Mouse (Mus musculus) hindbrain, embryonic 16.5 days (tissue): ENCODE measurements around the gene Fbln7. TPM values are rescaled to one million over a fixed set of nuclear protein-coding genes. Genes with fewer than 3 reads are reported as not detected.
A peak's percentile ranks its signal among the peaks of the same experiment; 100 is the strongest.

Experiments used
- ATAC-seq: fragments of 200-750 bp; cut with Nextera tagmentation; 2 replicates; pipeline ENCODE4 v1.8.0; 2017; ENCODE audit warnings: moderate TSS enrichment, moderate library complexity
- H3K27ac ChIP-seq: fragments of 300-500 bp; sonication (generic); 2 replicates; pipeline ENCODE4 v1.5.1; 2014; ENCODE audit warnings: low read depth, mild to moderate bottlenecking, control low read depth, low read length, moderate library complexity
- H3K27me3 ChIP-seq: fragments of 300-500 bp; sonication (generic); replicated peaks from 2 replicates; pipeline ENCODE4 v1.6.1; 2014; ENCODE audit warnings: low read length; ENCODE audit not compliant: control insufficient read depth, insufficient read depth
- H3K36me3 ChIP-seq: fragments of 300-500 bp; sonication (generic); 2 replicates; pipeline ENCODE4 v1.6.1; 2014; ENCODE audit warnings: mild to moderate bottlenecking, low read length, moderate library complexity, mixed read lengths; ENCODE audit not compliant: control insufficient read depth, insufficient read depth
- H3K4me1 ChIP-seq: fragments of 300-500 bp; sonication (generic); 2 replicates; pipeline ENCODE4 v1.6.1; 2014; ENCODE audit warnings: low read depth, low read length; ENCODE audit not compliant: control insufficient read depth, insufficient read depth
- H3K4me2 ChIP-seq: fragments of 300-500 bp; sonication (generic); 2 replicates; pipeline ENCODE4 v1.6.1; 2014; ENCODE audit warnings: mild to moderate bottlenecking, low read length, control low read depth, moderate library complexity
- H3K4me3 ChIP-seq: fragments of 300-500 bp; sonication (generic); 2 replicates; pipeline ENCODE4 v1.5.1; 2014; ENCODE audit warnings: mild to moderate bottlenecking, low read length, control low read depth, moderate library complexity
- H3K9ac ChIP-seq: fragments of 300-500 bp; sonication (generic); 2 replicates; pipeline ENCODE4 v1.6.1; 2014; ENCODE audit warnings: low read depth, mild to moderate bottlenecking, control low read depth, low read length, moderate library complexity
- H3K9me3 ChIP-seq: fragments of 300-500 bp; sonication (generic); 2 replicates; pipeline ENCODE4 v1.6.1; 2014; ENCODE audit warnings: mild to moderate bottlenecking, low read length, moderate library complexity; ENCODE audit not compliant: control insufficient read depth
- WGBS: fragments of 180-500 bp; shearing (Covaris S2); extraction: QIAGEN DNeasy Blood & Tissue Kit; methylation state at CpG from one replicate; pipeline ENCODE4 v1.1.7; 2014; 5-methylcytosine and 5-hydroxymethylcytosine counted together
- polyA plus RNA-seq: library from polyadenylated mRNA; unstranded; fragments of >200 nt; fragmentation: Nextera tagmentation; extraction: Ambion mirVana; gene quantifications from 2 replicates; pipeline ENCODE4 v1.2.1, GENCODE M21; 2015

The Fbln7 gene
- polyA plus RNA-seq, 1 experiment from 2014 or later: 4.3 TPM

GRCm38 (mm10) chr2:128859861-128860260, 2.9 kb upstream of the Fbln7 start:
- Histone ChIP-seq H3K27me3 (peaks cover 6% of the 10 kb centered on the region; the same call in 1 of the 2 replicates), H3K4me1 (peaks cover 7% of the 10 kb centered on the region), H3K27ac (no peak overlapping the region), H3K9ac (no peak overlapping the region), H3K4me3 (no peak overlapping the region), H3K9me3 (0 out of 2 replicates have a peak, but pooled peaks cover 2% of the 10 kb centered on the region), H3K4me2 (no peak overlapping the region), H3K36me3 (no peaks in the 10 kb centered on the region)
- 61% methylated on average over 3 of the region's 3 CpGs for WGBS
- ATAC-seq: no peak

- Histone ChIP-seq H3K27ac (no peak overlapping the region), H3K9me3 (0 out of 2 replicates have a peak, but pooled peaks cover 2% of the 10 kb centered on the region), H3K4me1 (peaks cover 7% of the 10 kb centered on the region), H3K36me3 (no peaks in the 10 kb centered on the region), H3K27me3 (peaks cover 13% of the 10 kb centered on the region; the same call in 1 of the 2 replicates), H3K4me2 (peak overlapping the region; percentile 96), H3K4me3 (peak overlapping the region; percentile 53), H3K9ac (peak overlapping the region; percentile 72)
- under 1% methylated on average over 36 of the region's 38 CpGs for WGBS
- peak; percentile 92 for ATAC-seq
Observed at GRCm38 (mm10) chr2:128863777-128864331, 1.1 kb downstream of the Fbln7 start.

- Histone ChIP-seq H3K27ac (no peak overlapping the region), H3K4me3 (no peak overlapping the region), H3K27me3 (peaks cover 13% of the 10 kb centered on the region; the same call in 1 of the 2 replicates), H3K4me1 (peaks cover 7% of the 10 kb centered on the region), H3K9me3 (no peaks in the 10 kb centered on the region), H3K36me3 (no peaks in the 10 kb centered on the region), H3K9ac (no peak overlapping the region), H3K4me2 (no peak overlapping the region)
- WGBS: 57% methylated on average over 3 of the region's 3 CpGs
- no peak for ATAC-seq
Observed at GRCm38 (mm10) chr2:128865061-128865460, 2.3 kb downstream of the Fbln7 start.

GRCm38 (mm10) chr2:128871656-128872055, 8.9 kb downstream of the Fbln7 start:
- H3K27me3 ChIP-seq: no peaks in the 10 kb centered on the region
- no peak overlapping the region for H3K9ac ChIP-seq
- 80% methylated on average over 8 of the region's 8 CpGs for WGBS
- H3K4me2 ChIP-seq: no peak overlapping the region
- no peak overlapping the region for H3K4me3 ChIP-seq
- ATAC-seq: no peak
- no peaks in the 10 kb centered on the region for H3K36me3 ChIP-seq
- H3K9me3 ChIP-seq: no peaks in the 10 kb centered on the region
- H3K27ac ChIP-seq: no peak overlapping the region
- H3K4me1 ChIP-seq: no peaks in the 10 kb centered on the region

GRCm38 (mm10) chr2:128872256-128872655, 9.5 kb downstream of the Fbln7 start:
- Histone ChIP-seq H3K9me3 (no peaks in the 10 kb centered on the region), H3K27me3 (no peaks in the 10 kb centered on the region), H3K27ac (no peak overlapping the region), H3K4me1 (no peaks in the 10 kb centered on the region), H3K36me3 (no peaks in the 10 kb centered on the region), H3K4me2 (no peak overlapping the region), H3K9ac (no peak overlapping the region), H3K4me3 (no peak overlapping the region)
- 97% methylated on average over 9 of the region's 9 CpGs for WGBS
- no peak for ATAC-seq

- Histone ChIP-seq H3K27me3 (no peaks in the 10 kb centered on the region), H3K4me1 (no peaks in the 10 kb centered on the region), H3K4me3 (no peak overlapping the region), H3K27ac (no peak overlapping the region), H3K9ac (no peak overlapping the region), H3K36me3 (no peaks in the 10 kb centered on the region), H3K9me3 (no peaks in the 10 kb centered on the region), H3K4me2 (no peak overlapping the region)
- ATAC-seq: no peak
- WGBS: 71% methylated on average over 8 of the region's 8 CpGs
Observed at GRCm38 (mm10) chr2:128875526-128875925, 12.7 kb downstream of the Fbln7 start.

- Histone ChIP-seq H3K9me3 (no peaks in the 10 kb centered on the region), H3K27ac (no peak overlapping the region), H3K4me2 (no peak overlapping the region), H3K9ac (no peak overlapping the region), H3K36me3 (no peaks in the 10 kb centered on the region), H3K4me1 (no peaks in the 10 kb centered on the region), H3K4me3 (no peak overlapping the region), H3K27me3 (no peaks in the 10 kb centered on the region)
- no peak for ATAC-seq
- WGBS: 67% methylated on average over 4 of the region's 4 CpGs
Observed at GRCm38 (mm10) chr2:128881236-128881635, 18.5 kb downstream of the Fbln7 start.

GRCm38 (mm10) chr2:128885225-128885811, 22.5 kb downstream of the Fbln7 start:
- H3K36me3 ChIP-seq: no peaks in the 10 kb centered on the region
- no peak overlapping the region for H3K27ac ChIP-seq
- no peaks in the 10 kb centered on the region for H3K9me3 ChIP-seq
- WGBS: 81% methylated on average over 8 of the region's 8 CpGs
- no peaks in the 10 kb centered on the region for H3K27me3 ChIP-seq
- H3K4me1 ChIP-seq: no peaks in the 10 kb centered on the region
- H3K4me3 ChIP-seq: no peak overlapping the region
- peak; percentile 58 for ATAC-seq
- no peak overlapping the region for H3K4me2 ChIP-seq
- no peak overlapping the region for H3K9ac ChIP-seq

- 57% methylated on average over 6 of the region's 6 CpGs for WGBS
- Histone ChIP-seq H3K27ac (no peak overlapping the region), H3K36me3 (no peaks in the 10 kb centered on the region), H3K27me3 (no peaks in the 10 kb centered on the region), H3K4me2 (no peak overlapping the region), H3K9me3 (no peaks in the 10 kb centered on the region), H3K4me1 (0 out of 2 replicates have a peak, but pooled peaks cover 4% of the 10 kb centered on the region), H3K9ac (no peak overlapping the region), H3K4me3 (no peak overlapping the region)
- no peak for ATAC-seq
Observed at GRCm38 (mm10) chr2:128887866-128888550, 25.2 kb downstream of the Fbln7 start.
